Mouse (Mus musculus): ENCODE results near the gene Il12a.

Gene Il12a

DNA sequence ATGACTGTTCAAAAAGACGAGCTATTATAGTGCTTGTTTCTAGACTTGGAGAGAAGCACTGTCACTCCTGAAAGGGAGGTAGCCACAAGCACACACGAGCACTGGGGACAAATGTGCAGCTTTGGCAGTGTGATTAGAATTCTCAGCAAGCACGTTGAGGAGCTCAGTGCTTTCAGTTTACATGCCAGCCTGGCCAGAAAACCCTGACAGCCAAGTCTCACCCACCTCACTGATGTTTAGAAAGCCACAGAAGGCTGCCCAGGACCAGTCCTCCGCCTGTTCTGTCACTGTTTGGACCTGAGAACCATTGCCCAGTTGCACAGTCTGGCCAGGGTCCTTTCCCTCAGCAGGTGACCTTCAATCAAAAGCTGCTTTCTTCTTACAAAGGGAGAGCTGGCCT lies 29.9 kb upstream of the Il12a start:
- Histone ChIP-seq H3K4me1 (replicated peaks; ENCODE audit: low read depth, low read length) (no peaks in the 10 kb centered on the region), H3K27me3 (ENCODE audit: insufficient read depth, low read length) (peaks cover 12% of the 10 kb centered on the region; the same call in 1 of the 2 replicates), H3K9me3 (ENCODE audit: low read length) (no peaks in the 10 kb centered on the region), H3K36me3 (ENCODE audit: insufficient read depth, low read length) (no peaks in the 10 kb centered on the region), H3K4me3 (replicated peaks; ENCODE audit: low read length) (no peak overlapping the region)
- TF ChIP-seq POU5F1 (IDR thresholded peaks at IDR 0.05; ENCODE audit: borderline replicate concordance, low read length) = no peak
- no peak for TF ChIP-seq CTCF (conservative IDR thresholded peaks at IDR 0.05; ENCODE audit: low read length)
- TF ChIP-seq NANOG (IDR thresholded peaks at IDR 0.05; ENCODE audit: borderline replicate concordance, low read length) = no peak

DNA sequence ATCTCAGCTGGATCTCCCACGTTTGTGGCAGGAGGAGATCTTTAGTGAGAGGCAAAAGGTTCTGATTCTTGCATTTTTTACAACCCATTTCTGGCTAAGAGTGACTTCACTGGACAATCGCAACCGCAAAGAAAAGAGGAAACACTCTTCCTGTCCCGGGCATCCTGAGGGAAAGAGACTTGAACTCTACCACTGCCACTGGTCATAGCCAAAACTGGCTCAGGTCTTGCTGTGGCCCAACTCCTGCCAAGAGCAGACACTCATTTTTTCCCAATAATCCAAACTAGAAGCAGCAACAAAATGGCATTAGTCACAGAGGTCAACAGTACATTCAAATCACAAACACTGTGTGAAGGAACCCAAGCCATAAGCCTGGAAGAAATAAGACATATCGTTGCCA lies 28.1 kb upstream of the Il12a start:
- Histone ChIP-seq H3K9me3 (ENCODE audit: low read length) (no peaks in the 10 kb centered on the region), H3K4me1 (replicated peaks; ENCODE audit: low read depth, low read length) (no peaks in the 10 kb centered on the region), H3K4me3 (replicated peaks; ENCODE audit: low read length) (no peak overlapping the region), H3K27me3 (ENCODE audit: insufficient read depth, low read length) (peaks cover 13% of the 10 kb centered on the region; the same call in 1 of the 2 replicates), H3K36me3 (ENCODE audit: insufficient read depth, low read length) (no peaks in the 10 kb centered on the region)
- TF ChIP-seq CTCF (conservative IDR thresholded peaks at IDR 0.05; ENCODE audit: low read length) (no peak), NANOG (IDR thresholded peaks at IDR 0.05; ENCODE audit: borderline replicate concordance, low read length) (no peak), POU5F1 (IDR thresholded peaks at IDR 0.05; ENCODE audit: borderline replicate concordance, low read length) (no peak)

GRCm38 (mm10) chr3:68664337-68664736 lies 26.1 kb upstream of the Il12a start:
- H3K36me3 ChIP-seq (ENCODE audit: insufficient read depth, low read length) = no peaks in the 10 kb centered on the region
- no peaks in the 10 kb centered on the region for H3K4me1 ChIP-seq (replicated peaks; ENCODE audit: low read depth, low read length)
- no peak overlapping the region for H3K4me3 ChIP-seq (replicated peaks; ENCODE audit: low read length)
- TF ChIP-seq CTCF (conservative IDR thresholded peaks at IDR 0.05; ENCODE audit: low read length) (no peak), NANOG (IDR thresholded peaks at IDR 0.05; ENCODE audit: borderline replicate concordance, low read length) (no peak), POU5F1 (IDR thresholded peaks at IDR 0.05; ENCODE audit: borderline replicate concordance, low read length) (no peak)
- H3K9me3 ChIP-seq (ENCODE audit: low read length) = no peaks in the 10 kb centered on the region
- peaks cover 12% of the 10 kb centered on the region; the same call in 1 of the 2 replicates for H3K27me3 ChIP-seq (ENCODE audit: insufficient read depth, low read length)

GRCm38 (mm10) chr3:68666377-68666776 lies 24.1 kb upstream of the Il12a start:
- TF ChIP-seq POU5F1 (IDR thresholded peaks at IDR 0.05; ENCODE audit: borderline replicate concordance, low read length) (no peak), CTCF (conservative IDR thresholded peaks at IDR 0.05; ENCODE audit: low read length) (no peak), NANOG (IDR thresholded peaks at IDR 0.05; ENCODE audit: borderline replicate concordance, low read length) (no peak)
- H3K36me3 ChIP-seq (ENCODE audit: insufficient read depth, low read length) = no peaks in the 10 kb centered on the region
- no peaks in the 10 kb centered on the region for H3K9me3 ChIP-seq (ENCODE audit: low read length)
- peaks cover 12% of the 10 kb centered on the region; the same call in 1 of the 2 replicates for H3K27me3 ChIP-seq (ENCODE audit: insufficient read depth, low read length)
- H3K4me1 ChIP-seq (replicated peaks; ENCODE audit: low read depth, low read length) = no peaks in the 10 kb centered on the region
- no peak overlapping the region for H3K4me3 ChIP-seq (replicated peaks; ENCODE audit: low read length)

- no peak for TF ChIP-seq NANOG (IDR thresholded peaks at IDR 0.05; ENCODE audit: borderline replicate concordance, low read length)
- no peak for TF ChIP-seq CTCF (conservative IDR thresholded peaks at IDR 0.05; ENCODE audit: low read length)
- TF ChIP-seq POU5F1 (IDR thresholded peaks at IDR 0.05; ENCODE audit: borderline replicate concordance, low read length) = no peak
- Histone ChIP-seq H3K4me3 (replicated peaks; ENCODE audit: low read length) (no peak overlapping the region), H3K36me3 (ENCODE audit: insufficient read depth, low read length) (no peaks in the 10 kb centered on the region), H3K4me1 (replicated peaks; ENCODE audit: low read depth, low read length) (no peaks in the 10 kb centered on the region), H3K27me3 (ENCODE audit: insufficient read depth, low read length) (0 out of 2 replicates have a peak, but pooled peaks cover 5% of the 10 kb centered on the region), H3K9me3 (ENCODE audit: low read length) (no peaks in the 10 kb centered on the region)
Measured at GRCm38 (mm10) chr3:68667852-68668251, 22.6 kb upstream of the Il12a start.

DNA sequence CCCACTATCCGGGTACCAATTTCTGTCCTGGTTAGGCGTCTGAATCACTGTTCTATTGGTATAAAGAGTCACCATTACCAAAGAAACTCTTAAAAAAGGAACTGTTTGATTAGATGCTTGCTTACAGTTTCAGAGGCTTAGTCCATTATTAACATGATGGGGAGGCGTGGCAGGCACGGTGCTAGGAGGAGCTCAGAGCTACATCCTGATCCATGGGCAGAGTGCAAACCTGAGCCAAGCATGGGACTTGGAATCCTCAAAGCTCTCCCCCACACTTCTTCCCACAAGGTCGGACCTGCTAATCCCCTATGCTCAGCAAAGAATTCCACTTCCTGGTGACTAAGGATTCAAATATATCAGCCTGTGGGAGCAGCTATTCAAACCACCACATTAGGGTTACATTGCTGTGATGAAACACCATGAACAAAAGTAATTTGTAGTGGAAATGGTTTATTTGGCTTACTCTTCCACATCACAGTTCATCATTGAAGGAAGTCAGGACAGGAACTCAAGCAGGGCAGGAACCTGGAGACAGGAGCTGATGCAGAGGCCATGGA lies 20.9 kb upstream of the Il12a start:
- H3K4me1 ChIP-seq (replicated peaks; ENCODE audit: low read depth, low read length) = no peaks in the 10 kb centered on the region
- TF ChIP-seq NANOG (IDR thresholded peaks at IDR 0.05; ENCODE audit: borderline replicate concordance, low read length) (no peak), CTCF (conservative IDR thresholded peaks at IDR 0.05; ENCODE audit: low read length) (no peak), POU5F1 (IDR thresholded peaks at IDR 0.05; ENCODE audit: borderline replicate concordance, low read length) (no peak)

GRCm38 (mm10) chr3:68674721-68675120 lies 15.7 kb upstream of the Il12a start:
- Histone ChIP-seq H3K36me3 (ENCODE audit: insufficient read depth, low read length) (no peaks in the 10 kb centered on the region), H3K9me3 (ENCODE audit: low read length) (peaks cover 3% of the 10 kb centered on the region), H3K4me1 (replicated peaks; ENCODE audit: low read depth, low read length) (peaks cover 12% of the 10 kb centered on the region; the same call in 1 of the 2 replicates), H3K4me3 (replicated peaks; ENCODE audit: low read length) (no peak overlapping the region), H3K27me3 (ENCODE audit: insufficient read depth, low read length) (no peaks in the 10 kb centered on the region)
- TF ChIP-seq NANOG (IDR thresholded peaks at IDR 0.05; ENCODE audit: borderline replicate concordance, low read length) (no peak), POU5F1 (IDR thresholded peaks at IDR 0.05; ENCODE audit: borderline replicate concordance, low read length) (no peak), CTCF (conservative IDR thresholded peaks at IDR 0.05; ENCODE audit: low read length) (no peak)

More for the DNA sequence above, 20.9 kb upstream of the Il12a start:
- Histone ChIP-seq H3K36me3 (ENCODE audit: insufficient read depth, low read length) (no peaks in the 10 kb centered on the region), H3K4me3 (replicated peaks; ENCODE audit: low read length) (no peak overlapping the region), H3K27me3 (ENCODE audit: insufficient read depth, low read length) (0 out of 2 replicates have a peak, but pooled peaks cover 2% of the 10 kb centered on the region), H3K9me3 (ENCODE audit: low read length) (no peaks in the 10 kb centered on the region)

GRCm38 (mm10) chr3:68675216-68675835 lies 15.1 kb upstream of the Il12a start:
- Histone ChIP-seq H3K4me1 (replicated peaks; ENCODE audit: low read depth, low read length) (peaks cover 12% of the 10 kb centered on the region; the same call in 1 of the 2 replicates), H3K4me3 (replicated peaks; ENCODE audit: low read length) (no peak overlapping the region), H3K9me3 (ENCODE audit: low read length) (peaks cover 4% of the 10 kb centered on the region), H3K27me3 (ENCODE audit: insufficient read depth, low read length) (no peaks in the 10 kb centered on the region), H3K36me3 (ENCODE audit: insufficient read depth, low read length) (no peaks in the 10 kb centered on the region)
- TF ChIP-seq CTCF (conservative IDR thresholded peaks at IDR 0.05; ENCODE audit: low read length) (no peak), POU5F1 (IDR thresholded peaks at IDR 0.05; ENCODE audit: borderline replicate concordance, low read length) (no peak), NANOG (IDR thresholded peaks at IDR 0.05; ENCODE audit: borderline replicate concordance, low read length) (no peak)
